Mouse (Mus musculus) bone marrow macrophage, adult 2 months (primary cell): ENCODE results near the gene Zfyve21. TPM values are rescaled to one million over a fixed set of nuclear protein-coding genes. Genes with fewer than 3 reads are reported as not detected.

Source experiments
- H3K27ac ChIP-seq: 2 replicates; pipeline ENCODE4 v1.5.1; 2012; ENCODE audit warnings: low read depth, low read length; ENCODE audit not compliant: insufficient read depth
- H3K4me1 ChIP-seq: 2 replicates; pipeline ENCODE4 v1.6.1; 2012; ENCODE audit warnings: low read length; ENCODE audit not compliant: control insufficient read depth, insufficient read depth
- H3K4me3 ChIP-seq: 2 replicates; pipeline ENCODE4 v1.5.1; 2012; ENCODE audit warnings: mild to moderate bottlenecking, low read length, moderate library complexity; ENCODE audit not compliant: insufficient read depth
- CTCF ChIP-seq: IDR thresholded peaks from 2 replicates; pipeline ENCODE4 v1.5.1; 2012; ENCODE audit warnings: low read depth, mild to moderate bottlenecking, low read length, moderate library complexity
- POLR2A ChIP-seq: IDR thresholded peaks from 2 replicates; pipeline ENCODE4 v1.6.1; 2012; ENCODE audit warnings: mild to moderate bottlenecking, low read depth, low read length, borderline replicate concordance
- polyA plus RNA-seq: library from polyadenylated mRNA; stranded (reverse); fragments of >200 nt; gene quantifications from 2 replicates; pipeline ENCODE4 v1.2.4, GENCODE M21; 2012; ENCODE audit not compliant: missing spikeins, insufficient read depth, insufficient read length

Gene Zfyve21
- polyA plus RNA-seq, 1 experiment, result 13.7 TPM

GRCm38 (mm10) chr12:111816528-111816927, 2.6 kb downstream of the Zfyve21 start:
- no peak for TF ChIP-seq CTCF
- TF ChIP-seq POLR2A, result no peak
- H3K27ac ChIP-seq, result no peak overlapping the region
- no peak overlapping the region for H3K4me3 ChIP-seq
- peaks cover 32% of the 10 kb centered on the region for H3K4me1 ChIP-seq

DNA sequence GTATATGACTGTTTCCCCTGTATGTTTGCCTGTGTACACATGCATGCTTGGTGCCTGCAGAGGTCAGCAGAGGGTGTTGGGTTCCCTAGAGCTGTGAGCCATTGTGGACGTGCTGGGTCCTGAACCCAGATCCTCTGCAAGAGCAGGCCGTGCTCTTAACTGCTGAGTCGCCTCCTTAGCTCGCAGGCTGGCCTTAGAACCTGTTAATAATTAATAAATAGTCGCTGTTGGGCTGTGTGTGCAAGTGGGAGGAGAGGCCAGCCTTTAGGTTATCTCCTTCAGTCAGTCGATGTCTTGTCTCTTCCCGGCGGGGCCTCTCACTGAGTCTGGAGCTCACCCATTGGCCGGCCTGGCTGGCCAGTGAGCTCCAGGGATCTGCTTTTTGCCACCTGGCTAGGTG, 3.0 kb downstream of the Zfyve21 start:
- Histone ChIP-seq H3K4me1 (peaks cover 32% of the 10 kb centered on the region), H3K27ac (no peak overlapping the region), H3K4me3 (no peak overlapping the region)
- no peak for TF ChIP-seq CTCF
- no peak for TF ChIP-seq POLR2A

- H3K27ac ChIP-seq, result no peak overlapping the region
- TF ChIP-seq POLR2A, result no peak
- no peak for TF ChIP-seq CTCF
- peaks cover 28% of the 10 kb centered on the region for H3K4me1 ChIP-seq
- H3K4me3 ChIP-seq, result no peak overlapping the region
Measured at GRCm38 (mm10) chr12:111817991-111818390, 4.0 kb downstream of the Zfyve21 start.

DNA sequence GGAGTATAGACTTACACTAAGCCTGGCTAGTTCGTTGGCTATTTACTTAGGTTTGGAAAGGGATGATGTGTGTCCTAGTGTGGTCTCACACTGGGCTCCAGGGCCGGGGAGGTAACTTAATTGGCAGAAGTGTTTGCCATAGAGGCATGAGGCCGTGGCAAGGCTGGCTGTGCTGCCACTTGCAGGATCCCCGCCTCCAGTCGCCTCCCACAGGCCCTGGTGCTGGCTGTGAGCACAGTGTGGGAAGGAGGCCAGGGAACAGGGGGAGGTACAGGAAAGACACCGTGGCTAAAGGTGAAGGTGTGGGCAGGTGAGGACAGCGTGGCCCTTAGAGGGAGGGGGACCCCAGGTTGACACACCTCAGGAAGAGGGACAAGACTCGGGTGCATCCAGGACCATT, 6.0 kb downstream of the Zfyve21 start:
- H3K27ac ChIP-seq, result no peak overlapping the region
- no peak overlapping the region for H3K4me3 ChIP-seq
- peaks cover 28% of the 10 kb centered on the region for H3K4me1 ChIP-seq
- TF ChIP-seq CTCF, result no peak
- TF ChIP-seq POLR2A, result no peak

DNA sequence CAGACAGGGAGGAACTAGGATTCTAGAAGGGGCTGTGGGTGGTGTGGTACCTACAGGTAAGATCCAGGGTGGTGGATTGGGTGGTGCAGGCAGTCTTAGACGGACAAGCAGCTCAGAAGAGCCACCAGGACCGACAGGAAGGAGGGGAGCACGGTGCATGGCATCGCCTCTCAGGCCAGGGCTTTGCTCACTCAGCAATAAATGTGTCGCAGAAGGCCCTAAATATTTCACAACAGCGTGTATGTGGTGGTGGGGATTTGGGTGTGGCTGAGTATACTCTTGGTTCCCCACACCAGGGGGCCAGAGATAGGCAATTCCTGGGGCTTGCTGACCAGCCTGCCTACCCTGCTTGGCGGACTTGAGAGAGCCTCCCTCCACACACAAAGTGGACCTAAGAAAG, 6.7 kb downstream of the Zfyve21 start:
- Histone ChIP-seq H3K4me3 (no peak overlapping the region), H3K4me1 (peaks cover 25% of the 10 kb centered on the region), H3K27ac (no peak overlapping the region)
- TF ChIP-seq POLR2A (no peak), CTCF (no peak)

DNA sequence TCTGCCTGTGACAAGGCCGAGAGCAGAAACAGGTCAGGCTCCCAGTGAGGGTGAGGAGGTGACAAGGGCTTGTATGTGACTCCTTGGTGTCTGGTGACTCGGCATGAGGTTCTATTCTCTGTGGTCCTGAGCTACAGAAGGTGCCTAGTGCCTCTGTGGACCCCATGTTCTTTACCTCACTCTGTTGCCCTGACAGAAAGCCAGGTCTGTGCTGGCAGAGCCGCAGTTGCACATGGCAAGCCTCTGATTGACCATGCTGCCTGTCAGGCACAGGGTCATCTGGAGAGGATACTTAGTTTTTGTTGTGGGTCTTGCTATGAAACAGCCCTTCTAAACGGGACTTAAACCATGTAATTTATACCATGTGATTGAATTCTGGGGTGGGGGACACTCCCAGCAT, 8.0 kb downstream of the Zfyve21 start:
- Histone ChIP-seq H3K27ac (no peak overlapping the region), H3K4me3 (no peak overlapping the region), H3K4me1 (peaks cover 17% of the 10 kb centered on the region)
- TF ChIP-seq CTCF (no peak), POLR2A (no peak)

DNA sequence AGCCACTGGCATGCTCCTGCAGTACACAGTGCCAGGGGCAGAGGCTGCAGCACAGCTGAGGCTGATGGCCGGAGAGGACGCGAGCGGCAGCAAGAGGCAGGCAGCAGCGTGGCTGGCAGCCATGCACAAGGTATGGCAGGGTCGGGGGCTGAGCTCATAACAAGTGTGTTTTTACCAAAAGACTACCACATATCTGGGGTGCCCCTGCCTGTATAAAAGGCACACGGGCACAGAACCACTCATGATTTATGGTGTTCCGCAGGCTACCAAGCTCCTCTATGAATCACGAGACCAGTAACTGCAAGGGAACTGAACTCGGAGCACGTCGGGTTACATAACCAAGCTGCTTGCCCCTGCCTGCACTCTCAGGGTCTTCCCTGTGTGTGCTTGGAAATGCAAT, 13.6 kb downstream of the Zfyve21 start:
- no peak overlapping the region for H3K4me3 ChIP-seq
- H3K4me1 ChIP-seq, result 0 out of 2 replicates have a peak, but pooled peaks cover 3% of the 10 kb centered on the region
- H3K27ac ChIP-seq, result no peak overlapping the region
- TF ChIP-seq CTCF, result no peak
- TF ChIP-seq POLR2A, result no peak

DNA sequence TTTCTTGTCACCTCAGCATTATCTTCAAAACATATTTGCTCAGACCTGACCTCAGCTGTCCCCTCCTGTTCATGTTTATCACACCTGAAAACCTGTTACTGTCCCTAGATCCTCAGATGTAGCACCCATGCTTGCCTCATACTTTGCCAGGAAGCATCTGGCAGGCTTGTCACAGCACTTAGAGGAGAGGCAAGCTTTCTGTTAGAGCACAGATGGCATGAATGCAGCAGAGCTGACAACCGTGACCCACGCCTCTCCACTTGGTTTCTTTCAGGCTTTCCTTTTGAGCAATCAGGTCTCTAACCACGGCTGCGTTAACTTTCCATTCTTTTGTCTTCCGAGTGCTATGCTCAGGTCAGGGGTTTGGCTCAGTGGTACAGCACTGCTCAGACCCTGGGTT, 15.5 kb downstream of the Zfyve21 start:
- TF ChIP-seq CTCF, result no peak
- no peak for TF ChIP-seq POLR2A

DNA sequence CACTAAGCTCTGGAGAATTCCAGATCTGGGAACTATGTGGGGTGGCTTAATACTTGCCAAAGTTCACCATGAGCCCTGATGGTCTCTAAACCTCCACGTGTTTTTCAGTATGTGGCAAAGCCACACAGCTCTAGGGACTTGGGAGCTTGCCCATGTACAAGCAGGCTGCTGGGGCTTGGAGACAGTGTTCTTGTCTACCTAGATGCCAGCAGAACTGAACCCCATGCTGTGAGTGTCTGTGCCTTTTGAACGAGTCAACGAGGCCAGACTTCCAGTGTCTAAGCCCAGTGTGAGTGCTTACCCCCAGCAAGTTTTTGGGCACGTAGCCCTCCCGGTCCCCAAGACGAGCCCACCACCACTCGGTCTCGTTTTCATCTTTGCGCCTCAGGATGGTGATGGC, 16.0 kb downstream of the Zfyve21 start:
- no peak for TF ChIP-seq POLR2A
- no peak for TF ChIP-seq CTCF
- no peak overlapping the region for H3K27ac ChIP-seq
- 0 out of 2 replicates have a peak, but pooled peaks cover 3% of the 10 kb centered on the region for H3K4me1 ChIP-seq
- no peak overlapping the region for H3K4me3 ChIP-seq

More for the DNA sequence above, 15.5 kb downstream of the Zfyve21 start:
- Histone ChIP-seq H3K4me1 (0 out of 2 replicates have a peak, but pooled peaks cover 3% of the 10 kb centered on the region), H3K27ac (no peak overlapping the region), H3K4me3 (no peak overlapping the region)

DNA sequence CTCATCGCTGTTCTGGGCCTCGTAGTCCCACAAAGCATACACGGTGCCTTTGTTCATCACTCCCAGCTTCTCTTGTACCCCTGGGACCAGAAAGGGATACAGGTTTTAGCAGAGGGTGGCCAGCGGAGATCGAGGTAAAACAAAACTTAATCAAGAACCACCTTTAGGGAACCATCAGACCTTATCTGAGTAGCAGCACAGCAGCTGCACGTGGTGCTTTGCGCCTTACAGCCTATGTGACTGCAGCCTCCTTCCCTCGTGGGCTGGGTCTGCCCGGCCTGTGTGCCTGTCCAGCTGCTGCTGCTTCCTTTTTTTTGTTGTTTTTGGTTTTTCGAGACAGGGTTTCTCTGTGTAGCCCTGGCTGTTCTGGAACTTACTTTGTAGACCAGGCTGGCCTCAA, 16.4 kb downstream of the Zfyve21 start:
- TF ChIP-seq CTCF (no peak), POLR2A (no peak)
- Histone ChIP-seq H3K4me3 (no peak overlapping the region), H3K4me1 (0 out of 2 replicates have a peak, but pooled peaks cover 3% of the 10 kb centered on the region), H3K27ac (no peak overlapping the region)

DNA sequence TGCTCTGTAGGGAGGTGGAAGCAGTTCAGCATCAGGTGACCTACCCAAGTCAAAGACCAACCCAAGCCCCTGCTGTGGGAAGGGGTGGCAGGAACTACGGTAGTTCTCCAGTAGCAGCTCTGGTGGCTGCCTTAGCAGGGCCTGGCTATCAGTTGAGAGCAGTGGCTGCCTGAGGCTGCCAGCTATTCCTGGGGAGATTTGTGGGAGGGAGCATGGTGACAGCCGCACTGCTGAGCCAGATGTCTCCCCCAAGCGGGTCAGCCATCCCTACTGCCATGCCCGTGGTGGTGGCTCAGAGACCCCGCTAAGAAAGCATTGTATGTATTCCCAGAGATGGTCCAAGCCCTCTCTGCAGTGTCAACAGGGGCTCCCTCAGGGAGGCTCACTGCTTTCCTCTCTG, 18.7 kb downstream of the Zfyve21 start:
- 0 out of 2 replicates have a peak, but pooled peaks cover 3% of the 10 kb centered on the region for H3K4me1 ChIP-seq
- no peak overlapping the region for H3K27ac ChIP-seq
- no peak overlapping the region for H3K4me3 ChIP-seq
- TF ChIP-seq POLR2A (no peak), CTCF (no peak)
